Mouse (Mus musculus) CH12.LX (cell line): Measurements from ENCODE around the gene Atp8b4. TPM values are rescaled to one million over a fixed set of nuclear protein-coding genes. Genes with fewer than 3 reads are reported as not detected.

Experiments used
- DNase-seq: peaks from one replicate; pipeline ENCODE4 v3.0.0-alpha.2; 2013; ENCODE audit errors: extremely low read depth
- H3K27ac ChIP-seq: 2 replicates; pipeline ENCODE4 v1.5.1; 2012; ENCODE audit warnings: low read depth, mild to moderate bottlenecking, control low read depth, moderate library complexity; ENCODE audit not compliant: insufficient read depth
- H3K27me3 ChIP-seq: replicated peaks from 2 replicates; pipeline ENCODE3; 2012; ENCODE audit warnings: inconsistent platforms
- H3K36me3 ChIP-seq, 2 experiments: replicated peaks in 1 of 2; 2 replicates each; pipeline versions ENCODE3 to v1.6.1; 2012; ENCODE audit warnings: inconsistent platforms in 1 of 2, low read length in 1 of 2, mild to moderate bottlenecking in 1 of 2, mixed read lengths in 1 of 2, moderate library complexity in 1 of 2; ENCODE audit not compliant: control insufficient read depth in 1 of 2, insufficient read depth in 1 of 2
- H3K4me1 ChIP-seq, 2 experiments: 2 replicates each; pipeline ENCODE4 v1.6.1; 2012; ENCODE audit warnings: inconsistent platforms in 1 of 2, moderate library complexity in 1 of 2; ENCODE audit not compliant: insufficient read depth in 2 of 2, control insufficient read depth in 1 of 2
- H3K4me2 ChIP-seq: 2 replicates; pipeline ENCODE4 v1.6.1; 2012; ENCODE audit warnings: low read depth, mild to moderate bottlenecking, control low read depth; ENCODE audit not compliant: poor library complexity, insufficient read depth, severe bottlenecking
- H3K4me3 ChIP-seq, 3 experiments: fragments of 150-350 bp in 1 of 3; sonication (generic) in 1 of 3; replicated peaks in 1 of 3; 2 replicates each; pipeline versions ENCODE3 to v1.5.1; 2011 to 2012; ENCODE audit warnings: low read depth in 2 of 3, low read length in 2 of 3, mild to moderate bottlenecking in 2 of 3, moderate library complexity in 2 of 3, control low read depth in 1 of 3, improper control_type of control experiment in 1 of 3, inconsistent platforms in 1 of 3, mixed read lengths in 1 of 3; ENCODE audit not compliant: poor library complexity in 1 of 3
- H3K79me2 ChIP-seq: replicated peaks from 2 replicates; pipeline ENCODE4 v1.6.1; 2012; ENCODE audit warnings: mild to moderate bottlenecking, moderate library complexity; ENCODE audit not compliant: control insufficient read depth, poor library complexity, insufficient read depth, severe bottlenecking; ENCODE audit errors: extremely low read depth
- H3K9ac ChIP-seq: 2 replicates; pipeline ENCODE4 v1.6.1; 2012; ENCODE audit warnings: low read depth, mild to moderate bottlenecking, control low read depth, moderate library complexity; ENCODE audit not compliant: insufficient read depth
- H3K9me3 ChIP-seq: replicated peaks from 2 replicates; pipeline ENCODE3; 2012; ENCODE audit warnings: low read length, inconsistent platforms, mixed read lengths
- CHD1 ChIP-seq: IDR thresholded peaks from 2 replicates; pipeline ENCODE4 v1.6.1; 2012; ENCODE audit warnings: low read depth, low read length, improper control_type of control experiment, inconsistent platforms
- CHD2 ChIP-seq: IDR thresholded peaks from 2 replicates; pipeline ENCODE4 v1.6.1; 2011; ENCODE audit warnings: low read length, improper control_type of control experiment
- CTCF ChIP-seq, 2 experiments: IDR thresholded peaks in 1 of 2; conservative IDR thresholded peaks in 1 of 2; 2 replicates each; pipeline ENCODE4 v1.5.1; 2011 to 2012; ENCODE audit warnings: low read depth in 2 of 2, low read length in 2 of 2, improper control_type of control experiment in 1 of 2, inconsistent platforms in 1 of 2, mild to moderate bottlenecking in 1 of 2, moderate library complexity in 1 of 2
- EP300 ChIP-seq: IDR thresholded peaks from 2 replicates; pipeline ENCODE4 v1.6.1; 2011; ENCODE audit warnings: low read length, improper control_type of control experiment
- ETS1 ChIP-seq: conservative IDR thresholded peaks from 2 replicates; pipeline ENCODE4 v1.6.1; 2012; ENCODE audit warnings: low read depth, mild to moderate bottlenecking, inconsistent platforms, low read length, improper control_type of control experiment, moderate library complexity
- GABPA ChIP-seq: IDR thresholded peaks from 2 replicates; pipeline ENCODE4 v1.6.1; 2012; ENCODE audit warnings: low read depth, low read length, improper control_type of control experiment, inconsistent platforms; ENCODE audit not compliant: insufficient replicate concordance
- JUND ChIP-seq: conservative IDR thresholded peaks from 2 replicates; pipeline ENCODE4 v1.6.1; 2011; ENCODE audit warnings: low read depth, low read length, improper control_type of control experiment
- MAFK ChIP-seq: IDR thresholded peaks from 2 replicates; pipeline ENCODE4 v1.6.1; 2011; ENCODE audit warnings: low read length, improper control_type of control experiment; ENCODE audit not compliant: insufficient replicate concordance
- MAX ChIP-seq: IDR thresholded peaks from 2 replicates; pipeline ENCODE4 v1.6.1; 2011; ENCODE audit warnings: low read length, improper control_type of control experiment
- MEF2A ChIP-seq: IDR thresholded peaks from 2 replicates; pipeline ENCODE4 v1.6.1; 2014; ENCODE audit warnings: low read depth, mild to moderate bottlenecking, inconsistent platforms, low read length, improper control_type of control experiment, borderline replicate concordance
- MXI1 ChIP-seq: IDR thresholded peaks from 2 replicates; pipeline ENCODE4 v1.6.1; 2011; ENCODE audit warnings: mild to moderate bottlenecking, low read depth, low read length, improper control_type of control experiment
- MYC ChIP-seq: IDR thresholded peaks from 2 replicates; pipeline ENCODE4 v1.6.1; 2011; ENCODE audit warnings: low read depth, mild to moderate bottlenecking, improper control_type of control experiment, low read length
- PAX5 ChIP-seq: IDR thresholded peaks from 2 replicates; pipeline ENCODE4 v1.6.1; 2012; ENCODE audit warnings: low read length, inconsistent platforms, mixed read lengths
- RAD21 ChIP-seq: IDR thresholded peaks from 2 replicates; pipeline ENCODE4 v1.6.1; 2011; ENCODE audit warnings: low read depth, mild to moderate bottlenecking, low read length, improper control_type of control experiment, moderate library complexity
- RCOR1 ChIP-seq: conservative IDR thresholded peaks from 2 replicates; pipeline ENCODE4 v1.6.1; 2012; ENCODE audit warnings: low read depth, mild to moderate bottlenecking, inconsistent platforms, low read length, improper control_type of control experiment
- SIN3A ChIP-seq: IDR thresholded peaks from 2 replicates; pipeline ENCODE4 v1.6.1; 2012; ENCODE audit warnings: low read length, improper control_type of control experiment, inconsistent platforms
- TBP ChIP-seq: conservative IDR thresholded peaks from 2 replicates; pipeline ENCODE4 v1.6.1; 2011; ENCODE audit warnings: low read depth, low read length, improper control_type of control experiment
- TCF12 ChIP-seq: IDR thresholded peaks from 2 replicates; pipeline ENCODE4 v1.6.1; 2014; ENCODE audit warnings: low read depth, mild to moderate bottlenecking, inconsistent platforms, low read length, improper control_type of control experiment
- USF1 ChIP-seq: IDR thresholded peaks from 2 replicates; pipeline ENCODE4 v1.6.1; 2014; ENCODE audit warnings: low read depth, mild to moderate bottlenecking, inconsistent platforms, low read length, improper control_type of control experiment
- USF2 ChIP-seq: conservative IDR thresholded peaks from 2 replicates; pipeline ENCODE4 v1.6.1; 2011; ENCODE audit warnings: low read depth, low read length, improper control_type of control experiment
- ZC3H11A ChIP-seq: IDR thresholded peaks from 2 replicates; pipeline ENCODE4 v1.6.1; 2012; ENCODE audit warnings: low read depth, mild to moderate bottlenecking, inconsistent platforms, low read length, improper control_type of control experiment
- ZKSCAN1 ChIP-seq: IDR thresholded peaks from 2 replicates; pipeline ENCODE4 v1.6.1; 2012; ENCODE audit warnings: low read depth, inconsistent platforms, low read length, improper control_type of control experiment, borderline replicate concordance
- dilution Hi-C: fragments of 300-500 bp; cut with MboI; formaldehyde crosslinking; loops from 2 replicates; pipeline ENCODE4 v1.14.3; 2020; ENCODE audit warnings: low sequenced_read_pairs; ENCODE audit not compliant: extremely low pct_unique_long_range_greater_than_20kb, extremely low pct_ligation_motif_present
- in situ Hi-C: fragments of 300-500 bp; cut with MboI; formaldehyde crosslinking; loops from 3 replicates; pipeline ENCODE4 v1.14.3; 2019; ENCODE audit warnings: low sequenced_read_pairs, low pct_ligation_motif_present, low pct_unique_long_range_greater_than_20kb, mixed read lengths
- polyA plus RNA-seq: library from polyadenylated mRNA; unstranded; fragments of >175 nt; gene quantifications from 2 replicates; pipeline ENCODE4 v1.2.1, GENCODE M21; 2012; ENCODE audit warnings: low read depth; ENCODE audit not compliant: insufficient read length
- total RNA-seq, 2 experiments: library from RNA; depleted of rRNA; stranded (reverse); fragments of 300-350 nt in 1 of 2; fragments of >200 nt in 1 of 2; gene quantifications; 2 replicates each; pipeline ENCODE4 v1.2.3; 2012 to 2014

Atp8b4 gene
- total and polyA plus RNA-seq, 3 experiments, result 0.50 to 1.9 (median 0.79) TPM

DNA sequence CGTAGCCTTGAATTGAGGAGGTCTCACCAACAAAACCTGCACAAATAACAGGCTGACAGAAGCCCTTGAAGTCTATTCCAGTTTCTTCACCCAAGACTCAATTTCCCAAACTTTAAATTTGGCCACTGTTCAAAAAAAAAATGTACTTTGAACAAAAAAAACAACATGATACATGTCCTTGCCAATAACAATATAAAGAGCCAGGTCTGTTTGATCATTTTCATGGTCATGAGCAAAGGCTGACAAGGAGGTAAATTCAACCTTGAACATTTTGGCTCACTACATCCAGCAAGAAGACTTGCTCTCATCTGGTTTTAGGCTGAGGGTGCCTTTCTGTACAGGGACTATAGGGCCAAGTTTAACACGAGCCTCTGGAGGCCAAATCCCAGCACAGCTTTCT is 83.7 kb downstream of the Atp8b4 start:
- dilution Hi-C loops, result no loop called here
- no peaks in the 10 kb centered on the region for H3K79me2 ChIP-seq
- H3K27me3 ChIP-seq, result no peaks in the 10 kb centered on the region
- no peak for TF ChIP-seq JUND
- TF ChIP-seq MEF2A, result no peak
- TF ChIP-seq, all 38 proteins: peak for 0
- no peak for DNase-seq
- no peaks in the 10 kb centered on the region for H3K4me1 ChIP-seq
- H3K9me3 ChIP-seq, result no peaks in the 10 kb centered on the region
- H3K9ac ChIP-seq, result no peak overlapping the region
- in situ Hi-C loops, result no loop called here
- H3K4me3 ChIP-seq, result no peak overlapping the region
- H3K27ac ChIP-seq, result no peak overlapping the region
- no peak overlapping the region for H3K4me2 ChIP-seq
- no peaks in the 10 kb centered on the region for H3K36me3 ChIP-seq

DNA sequence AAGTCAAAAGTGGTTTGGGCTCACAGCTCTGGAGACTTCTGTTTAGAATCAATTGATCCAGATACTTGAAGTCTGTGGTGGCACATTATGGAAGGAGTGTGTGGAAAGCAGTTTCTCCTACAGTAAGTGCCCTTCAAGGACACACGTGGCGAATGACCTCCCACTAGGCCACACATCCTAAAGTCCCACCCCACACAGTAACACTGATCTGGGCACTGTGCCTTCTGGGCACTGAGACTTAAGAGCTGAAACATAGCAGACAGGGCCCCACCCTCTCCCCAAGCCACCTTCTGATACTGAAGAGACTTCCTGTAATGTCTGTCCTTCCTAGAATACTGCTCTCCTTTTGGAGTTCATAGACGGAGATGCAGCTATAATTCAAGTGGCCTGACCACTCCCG is 84.5 kb downstream of the Atp8b4 start:
- in situ Hi-C loops, result no loop called here

DNA sequence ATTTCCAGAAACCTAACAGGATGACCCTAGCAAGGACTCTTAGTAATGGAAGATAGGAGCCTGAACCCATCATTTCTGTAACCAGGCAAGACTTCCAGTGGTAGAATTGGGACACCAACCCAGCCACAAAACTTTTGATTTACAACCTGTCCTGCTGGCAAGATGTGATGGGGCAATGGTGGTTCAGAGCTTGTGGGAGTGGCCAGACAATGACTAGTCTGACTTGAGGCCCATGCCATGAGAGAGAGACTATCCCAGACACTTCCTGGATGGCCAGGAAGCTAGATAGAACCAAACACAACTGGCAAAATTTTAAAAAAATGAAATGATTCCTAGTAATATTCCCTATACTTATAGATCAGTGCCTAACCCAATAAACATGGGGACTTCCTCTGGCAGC is 87.7 kb downstream of the Atp8b4 start:
- TF ChIP-seq MAX (no peak), GABPA (no peak), TBP (no peak), MYC (no peak), EP300 (no peak)
- no peak overlapping the region for H3K4me3 ChIP-seq
- H3K27ac ChIP-seq, result no peak overlapping the region
- no peaks in the 10 kb centered on the region for H3K36me3 ChIP-seq
- no peak for DNase-seq
- H3K9ac ChIP-seq, result no peak overlapping the region
- in situ Hi-C loops (no loop called here), dilution Hi-C loops (no loop called here)
- H3K9me3 ChIP-seq, result no peaks in the 10 kb centered on the region
- no peak overlapping the region for H3K4me2 ChIP-seq
- no peaks in the 10 kb centered on the region for H3K27me3 ChIP-seq
- H3K4me1 ChIP-seq, result no peaks in the 10 kb centered on the region
- no peaks in the 10 kb centered on the region for H3K79me2 ChIP-seq

More for the DNA sequence above, 84.5 kb downstream of the Atp8b4 start:
- Histone ChIP-seq H3K79me2 (no peaks in the 10 kb centered on the region), H3K4me1 (no peaks in the 10 kb centered on the region), H3K9me3 (no peaks in the 10 kb centered on the region), H3K4me3 (no peak overlapping the region), H3K27me3 (no peaks in the 10 kb centered on the region), H3K4me2 (no peak overlapping the region), H3K9ac (no peak overlapping the region), H3K36me3 (no peaks in the 10 kb centered on the region), H3K27ac (no peak overlapping the region)
- TF ChIP-seq CHD2, result no peak
- no peak for TF ChIP-seq GABPA
- TF ChIP-seq USF1, result no peak
- no peak for TF ChIP-seq ETS1
- TF ChIP-seq TBP, result no peak
- no peak for TF ChIP-seq CTCF (conservative IDR thresholded peaks at IDR 0.05 in 1 of 2, IDR thresholded peaks at IDR 0.05 in 1 of 2; ENCODE audit: low read depth in 2 of 2, low read length in 2 of 2)
- no peak for TF ChIP-seq MAX
- no peak for TF ChIP-seq MAFK
- no peak for TF ChIP-seq MXI1
- no peak for TF ChIP-seq SIN3A
- TF ChIP-seq ZKSCAN1, result no peak
- TF ChIP-seq RAD21, result no peak
- no peak for TF ChIP-seq CHD1
- TF ChIP-seq MYC, result no peak
- no peak for TF ChIP-seq TCF12
- no peak for TF ChIP-seq ZC3H11A
- no peak for TF ChIP-seq PAX5
- TF ChIP-seq USF2, result no peak
- no peak for TF ChIP-seq RCOR1
- dilution Hi-C loops, result no loop called here
- no peak for DNase-seq
